Mouse (Mus musculus) MN1 (cell line): ENCODE measurements around the gene Hpd.

Source experiments
- DNase-seq: peaks from one replicate; pipeline ENCODE4 v3.0.0-alpha.2; 2016; ENCODE audit warnings: low spot score

Gene Hpd

GRCm38 (mm10) chr5:123134875-123135382 is 47.6 kb downstream of the Hpd start:
- no peak for DNase-seq

GRCm38 (mm10) chr5:123134186-123134874 is 48.2 kb downstream of the Hpd start:
- peak; percentile 24 for DNase-seq

DNA sequence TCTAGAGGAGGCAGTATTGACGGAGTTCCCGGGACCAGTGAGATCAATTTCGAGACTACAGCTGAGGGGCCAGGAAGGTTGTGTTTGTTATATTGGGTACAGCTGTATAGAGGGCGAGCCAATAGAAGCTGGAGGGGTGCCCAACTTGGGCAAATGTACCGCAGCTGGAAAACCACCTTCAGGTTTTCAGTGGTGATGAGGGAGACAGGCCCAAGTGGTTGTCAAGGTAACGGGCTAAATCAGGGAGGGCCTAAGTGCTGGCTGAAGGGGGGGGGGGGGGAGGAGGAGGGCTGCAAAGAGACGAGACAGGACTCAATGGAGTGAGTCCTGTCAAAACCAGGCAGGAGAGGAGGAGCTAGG is 48.8 kb downstream of the Hpd start:
- peak; percentile 11 for DNase-seq

GRCm38 (mm10) chr5:123133083-123133783 is 49.3 kb downstream of the Hpd start:
- DNase-seq = peak; percentile 59

DNA sequence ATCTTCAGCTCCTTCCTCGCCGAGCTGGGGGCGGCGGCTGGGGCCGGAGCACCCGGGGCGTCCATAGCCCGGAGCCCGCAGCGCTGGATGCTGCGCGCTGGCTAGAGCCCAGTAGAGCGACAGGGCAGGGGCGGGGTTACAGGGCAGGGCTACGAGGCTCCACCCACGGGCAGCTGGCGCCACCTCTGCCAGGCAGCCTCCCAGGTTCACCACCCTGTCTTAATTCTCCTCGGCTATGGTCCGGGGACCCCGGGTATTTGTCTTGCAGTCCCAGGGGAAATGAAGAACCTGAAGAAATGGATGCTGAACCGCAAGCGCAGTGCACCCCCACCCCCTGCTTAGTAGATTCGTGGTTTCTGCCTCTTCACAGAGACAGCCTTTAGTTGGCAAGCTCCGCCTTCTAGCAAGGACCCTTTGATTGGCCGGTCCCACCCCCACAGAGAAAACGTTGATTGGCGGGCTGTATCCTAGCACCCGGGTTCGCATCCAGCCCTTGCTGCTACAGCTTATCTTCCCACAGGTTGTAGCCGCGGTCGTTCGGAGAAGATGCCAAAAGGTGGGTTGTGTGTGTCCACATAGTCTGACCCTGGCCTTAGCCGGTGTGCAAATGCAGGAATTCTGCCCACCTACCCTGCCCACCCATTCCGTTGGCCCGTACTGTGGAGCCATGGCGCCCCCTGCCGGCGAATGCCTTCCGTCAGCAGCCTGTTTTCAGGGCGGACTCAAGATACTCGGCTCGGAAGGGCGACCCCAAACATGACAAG is 50.0 kb downstream of the Hpd start, which contains the start of gene Rhof:
Gene Rhof (minus strand): TSS at position 385 of the 764 bp plus-strand sequence.
- no peak for DNase-seq

DNA sequence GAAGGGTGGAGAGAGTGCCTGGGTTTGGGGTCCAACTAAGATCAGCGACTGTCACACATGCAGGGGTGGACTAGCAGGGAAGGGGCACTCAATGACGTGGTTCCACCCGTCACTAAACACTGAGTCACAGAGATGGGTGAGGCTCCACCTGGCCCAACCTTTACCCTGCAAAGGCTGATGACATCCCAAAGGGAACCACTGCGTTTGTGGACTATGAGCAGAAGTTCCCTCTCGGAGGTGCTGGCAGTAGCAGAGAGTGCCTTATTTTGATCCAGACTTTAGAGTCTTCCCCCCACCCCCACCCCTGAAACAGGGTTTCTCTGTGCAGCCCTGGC is 51.7 kb downstream of the Hpd start:
- no peak for DNase-seq

GRCm38 (mm10) chr5:123130030-123130813 is 52.3 kb downstream of the Hpd start:
- DNase-seq = no peak

- no peak for DNase-seq
These were observed 53.3 kb downstream of the Hpd start for GRCm38 (mm10) chr5:123129170-123129757.

GRCm38 (mm10) chr5:123128426-123129169 is 53.9 kb downstream of the Hpd start:
- DNase-seq = no peak

GRCm38 (mm10) chr5:123127031-123127430 is 55.5 kb downstream of the Hpd start:
- no peak for DNase-seq

DNA sequence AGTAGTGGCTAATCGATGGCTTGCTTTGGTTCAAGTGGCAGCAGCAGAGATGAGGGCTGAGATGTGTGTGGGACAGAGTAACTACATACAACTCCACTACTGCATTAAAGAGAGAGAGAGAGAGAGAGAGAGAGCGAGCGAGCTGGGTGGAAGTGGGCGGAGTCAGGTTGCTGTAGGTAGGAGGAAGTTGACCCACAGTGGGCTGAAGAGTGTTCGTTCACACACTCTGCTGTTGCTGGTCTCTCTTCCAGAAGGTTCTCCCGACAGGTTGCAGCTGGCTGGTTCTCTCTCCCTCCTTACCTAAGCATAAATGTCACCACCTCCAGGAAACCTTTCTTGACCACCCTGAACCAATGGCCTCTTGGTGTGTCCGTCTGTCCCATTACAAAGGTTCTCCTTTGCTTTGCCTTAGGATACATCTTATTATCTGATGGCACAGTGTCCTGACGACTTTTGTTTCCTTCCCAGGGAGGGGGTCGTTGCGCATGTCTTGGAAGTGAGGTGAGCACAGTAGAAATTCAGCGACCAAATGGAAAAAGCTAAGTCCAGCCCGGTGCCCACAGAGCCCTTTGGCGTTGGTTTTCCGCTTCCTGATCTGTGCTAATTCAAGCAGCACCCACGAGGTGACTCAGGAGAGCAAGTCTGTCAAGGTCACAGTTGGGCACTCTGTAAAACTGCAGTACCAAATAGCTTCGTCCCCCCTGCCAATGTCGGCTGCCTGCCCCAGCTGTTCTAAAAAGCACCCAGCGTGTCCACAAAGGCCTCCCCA is 56.7 kb downstream of the Hpd start:
- no peak for DNase-seq

DNA sequence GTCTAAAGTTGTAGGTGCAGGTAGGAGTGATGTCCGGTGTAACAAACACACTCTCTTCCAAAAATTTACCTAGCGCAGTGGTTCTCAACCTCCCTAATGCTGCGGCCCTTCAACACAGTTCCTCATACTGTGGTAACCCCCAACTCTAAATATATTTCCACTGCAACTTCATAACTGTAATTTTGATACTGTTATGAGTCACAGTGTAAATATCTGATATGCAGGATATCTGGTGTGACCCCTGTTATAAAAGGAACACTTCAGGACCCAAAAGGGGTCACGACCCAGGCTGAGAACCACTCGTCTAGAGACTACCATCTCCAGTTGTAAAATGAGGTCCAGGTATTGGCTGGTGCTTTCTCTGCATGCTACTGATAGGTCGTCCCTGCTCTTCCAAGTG is 57.4 kb downstream of the Hpd start:
- DNase-seq = no peak

GRCm38 (mm10) chr5:123122181-123122580 is 60.3 kb downstream of the Hpd start:
- no peak for DNase-seq
